Mouse (Mus musculus): ENCODE results near the gene Olfr1410. TPM values are rescaled to one million over a fixed set of nuclear protein-coding genes. Genes with fewer than 3 reads are reported as not detected.

The Olfr1410 gene
- not detected in 2 replicates for polyA plus RNA-seq (2012; rRNA removed)

DNA sequence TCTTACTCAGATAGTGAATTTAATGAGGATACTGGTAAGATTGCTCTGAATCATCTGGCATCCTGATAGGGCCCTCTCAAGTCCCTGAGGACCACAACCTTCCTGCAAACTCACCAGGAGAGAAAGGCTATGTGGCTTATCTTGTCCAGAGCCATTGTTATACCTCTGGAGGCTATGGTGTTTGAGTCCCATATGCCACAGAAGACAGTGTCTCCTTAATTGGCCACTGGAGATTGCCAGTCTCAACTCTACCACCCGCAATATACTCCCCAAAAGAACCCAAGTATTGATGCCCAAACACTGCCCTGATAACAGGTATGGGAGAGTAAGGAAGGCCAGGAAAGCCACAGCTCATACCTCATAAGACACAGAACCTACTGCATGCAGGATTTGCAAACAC is at the start of gene Olfr1410:
Gene Olfr1410 (plus strand): TSS at position 301 of the 400 bp plus-strand sequence.

DNA sequence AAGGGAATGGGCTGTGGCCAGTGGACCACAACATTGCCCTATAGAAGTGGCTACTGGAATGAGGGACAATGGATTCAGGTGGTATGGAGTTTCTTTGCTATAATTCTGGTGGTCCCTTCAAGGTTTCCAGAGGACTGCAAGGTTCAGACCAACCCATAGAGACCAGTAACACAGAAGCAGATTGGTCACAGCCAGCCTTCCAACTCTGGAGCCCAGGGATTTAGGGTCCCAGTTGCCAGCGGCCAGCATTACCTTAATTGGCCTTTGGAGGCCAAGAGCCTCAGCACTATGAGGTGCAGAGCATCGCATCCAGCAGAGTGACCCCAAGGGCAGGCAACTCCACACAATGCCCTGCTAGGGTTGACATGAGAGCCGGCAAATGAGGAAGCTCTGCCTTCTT is 34.6 kb upstream of the Olfr1410 start, which contains the start of gene Olfr1413:
Gene Olfr1413 (plus strand): TSS at position 301 of the 400 bp plus-strand sequence.

DNA sequence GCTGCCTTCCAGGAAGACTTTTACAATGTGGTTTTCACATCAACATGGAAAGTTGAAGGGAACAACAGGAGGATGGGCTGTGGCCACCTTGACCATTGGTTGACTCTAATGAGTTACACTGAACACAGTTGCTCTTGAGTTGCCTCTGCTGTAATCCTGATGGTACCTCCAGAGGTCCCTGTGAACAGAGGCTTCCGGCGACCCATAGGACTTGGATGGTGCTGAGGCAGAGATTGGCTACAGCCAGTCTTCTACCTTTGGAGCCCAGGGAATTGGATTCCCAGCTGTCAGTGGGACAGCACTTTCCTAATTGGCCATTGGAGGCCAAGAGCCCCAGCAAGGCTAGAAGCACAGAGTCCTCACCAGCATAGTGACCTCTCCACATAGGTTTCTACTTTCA is 20.1 kb upstream of the Olfr1410 start, which contains the start of gene Olfr1412:
Gene Olfr1412 (plus strand): TSS at position 301 of the 400 bp plus-strand sequence.

DNA sequence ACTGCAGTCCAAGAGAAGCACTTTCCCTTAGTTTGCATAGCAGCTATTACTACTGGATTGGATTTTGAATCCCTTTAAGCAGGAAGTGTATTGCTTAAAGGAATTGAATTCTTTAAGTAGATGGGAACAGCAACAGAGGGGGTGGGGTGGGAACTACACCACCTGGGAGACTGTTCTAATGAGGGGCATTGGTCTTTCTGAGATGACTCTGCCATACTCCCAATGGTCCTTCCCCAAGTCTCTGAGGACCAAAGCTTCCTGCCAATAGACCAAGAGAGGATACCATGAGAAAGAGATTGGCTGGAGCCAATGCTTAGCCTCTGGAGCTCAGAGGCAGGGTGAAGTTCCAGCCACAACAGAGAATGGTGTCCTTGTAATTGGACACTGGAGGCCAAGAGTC is 11.5 kb upstream of the Olfr1410 start, which contains the start of gene Olfr1411:
Gene Olfr1411 (plus strand): TSS at position 301 of the 400 bp plus-strand sequence.

DNA sequence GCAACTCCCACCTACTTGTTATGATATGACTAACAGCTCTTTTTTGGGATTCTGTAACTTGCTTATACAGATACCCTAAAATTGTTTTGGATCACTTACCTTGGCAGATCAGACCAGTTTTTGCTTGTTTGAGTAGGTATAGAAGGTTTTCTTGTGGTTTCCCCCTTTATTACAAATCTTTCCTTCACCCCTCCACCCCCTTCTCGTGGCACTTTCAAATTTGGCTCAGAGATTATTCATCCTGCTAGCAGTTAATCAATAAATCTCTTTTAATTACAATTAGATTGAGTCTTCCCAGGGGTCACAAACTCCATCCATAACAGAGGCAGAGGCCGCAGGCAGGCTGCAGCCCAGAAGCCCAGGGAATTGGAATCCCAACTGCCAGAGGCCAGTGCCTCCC is 11.9 kb downstream of the Olfr1410 start, which contains the start of gene Olfr12:
Gene Olfr12 (plus strand): TSS at position 301 of the 400 bp plus-strand sequence.

DNA sequence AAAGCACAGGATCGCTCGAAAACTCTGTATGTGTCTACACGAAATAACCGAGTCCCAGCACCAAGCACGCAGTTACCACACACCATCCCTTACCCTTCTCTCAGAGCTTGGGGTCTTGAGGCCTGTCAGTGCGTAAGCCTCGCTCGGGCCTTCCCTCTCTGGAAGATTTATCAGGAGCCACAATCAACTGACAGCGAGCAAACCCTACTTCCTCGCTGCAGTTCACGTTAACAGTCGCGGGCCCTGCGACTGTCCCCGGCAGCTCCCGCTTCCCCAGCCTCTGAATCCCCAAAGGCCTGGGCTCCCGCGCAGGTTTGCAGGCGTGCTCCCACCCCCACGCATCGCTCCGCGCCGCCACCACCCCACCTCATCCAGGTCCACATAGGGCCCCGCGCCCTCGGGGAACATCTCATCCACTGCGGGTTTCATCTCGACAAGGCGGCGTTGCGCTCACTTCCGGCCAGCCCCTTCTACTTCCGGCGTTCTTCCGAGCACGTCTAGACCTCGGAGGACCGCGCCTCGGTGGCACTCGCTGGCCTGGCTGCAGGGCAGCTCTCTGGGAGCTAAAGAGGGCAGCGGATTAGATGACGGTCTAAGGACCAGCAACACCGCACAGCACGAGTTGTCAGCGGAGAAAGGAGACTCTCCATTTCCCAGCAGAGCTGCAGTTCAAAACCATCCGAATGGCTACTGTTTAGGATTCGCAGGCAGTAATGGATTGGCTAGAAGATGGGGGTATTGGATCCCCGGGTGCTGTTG is 36.1 kb downstream of the Olfr1410 start, which contains the start of gene Cops9:
Gene Cops9 (minus strand): TSS at position 472 of the 759 bp plus-strand sequence.

DNA sequence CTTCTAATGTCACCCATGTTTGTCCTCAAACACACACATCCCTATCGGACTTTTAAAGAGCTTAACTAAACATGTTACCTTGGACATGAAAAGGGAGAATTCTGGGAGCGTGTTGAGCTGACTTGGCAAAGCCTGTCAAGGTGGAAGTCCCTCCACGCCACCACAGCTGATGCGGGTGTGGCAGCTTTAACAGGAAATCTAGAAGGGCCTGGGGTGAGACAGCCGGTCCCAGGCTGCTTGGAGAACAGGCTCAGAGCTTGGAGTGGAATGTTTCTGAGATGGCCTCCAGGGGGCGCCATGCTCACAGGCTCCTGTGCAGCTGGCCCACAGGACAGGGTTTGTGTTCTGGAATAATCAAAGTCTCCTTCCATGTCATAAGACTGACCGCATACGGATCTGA is 43.1 kb downstream of the Olfr1410 start, which contains the start of gene Otos:
Gene Otos (minus strand): TSS at position 169 of the 400 bp plus-strand sequence.

Other genes with a start within 250 kb of the Olfr1410 start
- 57.4 and 60.2 TPM in 2 replicates for gene Ndufa10, start 131.9 kb upstream of the Olfr1410 start, polyA plus RNA-seq (2012; rRNA removed)
- not detected in 2 replicates for gene Olfr1416, start 120.7 kb upstream of the Olfr1410 start, polyA plus RNA-seq (2012; rRNA removed)
- gene Olfr1415, start 109.7 kb upstream of the Olfr1410 start, polyA plus RNA-seq (2012; rRNA removed), result not detected in 2 replicates
- gene Olfr1414, start 87.1 kb upstream of the Olfr1410 start, polyA plus RNA-seq (2012; rRNA removed), result not detected in 2 replicates
- not detected in 2 replicates for gene Olfr1413, start 34.5 kb upstream of the Olfr1410 start, polyA plus RNA-seq (2012; rRNA removed)
- gene Olfr1412, start 20.0 kb upstream of the Olfr1410 start, polyA plus RNA-seq (2012; rRNA removed), result not detected in 2 replicates
- not detected in 2 replicates for gene Olfr1411, start 11.4 kb upstream of the Olfr1410 start, polyA plus RNA-seq (2012; rRNA removed)
- not detected in 2 replicates for gene Olfr12, start 12.0 kb downstream of the Olfr1410 start, polyA plus RNA-seq (2012; rRNA removed)
- gene Cops9, start 36.2 kb downstream of the Olfr1410 start, polyA plus RNA-seq (2012; rRNA removed), result 97.7 and 127 TPM in 2 replicates
- gene Otos, start 43.1 kb downstream of the Olfr1410 start, polyA plus RNA-seq (2012; rRNA removed), result 0.12 and 0.24 TPM in 2 replicates
- 1.8 and 2.3 TPM in 2 replicates for gene Gpc1, start 225.9 kb downstream of the Olfr1410 start, polyA plus RNA-seq (2012; rRNA removed)

Measured in liver, embryonic 18 days (tissue).